9 mouse cellular contexts compared by ENCODE assay signal in the genomic region with DNA sequence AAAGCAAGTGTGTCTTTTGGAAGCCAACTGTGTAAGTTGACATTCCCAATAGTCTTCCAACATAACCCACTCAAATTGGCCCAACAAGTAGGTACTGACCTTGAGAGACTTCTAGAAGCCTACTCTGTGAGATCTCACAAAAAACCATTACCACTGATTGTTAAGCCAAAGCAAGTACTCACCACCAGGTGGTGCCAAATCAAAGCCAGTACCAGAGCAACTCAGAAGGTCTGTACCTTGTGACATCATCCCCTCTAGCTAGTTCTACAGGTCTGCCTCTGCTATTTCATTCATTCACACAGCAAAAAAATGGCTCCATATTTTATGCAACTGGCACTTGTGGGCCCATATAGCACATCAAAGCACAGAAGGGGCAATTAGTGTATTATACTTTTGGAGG. TPM values are rescaled to one million over a fixed set of nuclear protein-coding genes. Genes with fewer than 3 reads are reported as not detected.
A peak's percentile ranks its signal among the peaks of the same experiment; 100 is the strongest.
DNase-seq lines count a peak whose midpoint lies in the region; ATAC-seq and TF ChIP-seq lines count a peak whose summit lies in the region.
"Had no signal": no experiment of that assay in that cellular context is flagged by ENCODE, and none has a peak within 500 bp of the region (broad histone marks: within the 10 kb centered on the region; RNA-seq: fewer than 3 reads in every experiment).

No protein-coding gene starts in this region.

- no peak overlapping the region for H3K4me2 ChIP-seq in midbrain, embryonic 15.5 days
- H3K4me2 ChIP-seq: midbrain, embryonic 12.5 days had no signal

- H3K27ac ChIP-seq in midbrain, embryonic 10.5 days (replicated peaks): no peak overlapping the region
- no peak overlapping the region for H3K27ac ChIP-seq in midbrain, embryonic 15.5 days
- H3K27ac ChIP-seq in cerebellum, adult 2 months (ENCODE audit: insufficient read depth, low read length): no peak overlapping the region
- H3K27ac ChIP-seq: midbrain, embryonic 12.5 days had no signal

- H3K9ac ChIP-seq in midbrain, embryonic 15.5 days: no peak overlapping the region
- H3K9ac ChIP-seq: midbrain, embryonic 12.5 days had no signal

- DNase-seq in midbrain, embryonic 10.5 days (ENCODE audit: low spot score): peak; percentile 42
- DNase-seq in Muller cell, postnatal 12 days (ENCODE audit: inconsistent ontology term): peak; percentile 11
- DNase-seq in cerebellum, adult 2 months: peak; percentile 17 to 30
- peak; percentile 33 for DNase-seq in layer of hippocampus, adult 9-10 months (ENCODE audit: low spot score)
- peak; percentile 85 for DNase-seq in naive thymus-derived CD4-positive, alpha-beta T cell, adult 2 months (ENCODE audit: low read depth)
- DNase-seq in thymus, postnatal 36 days: peak; percentile 57 to 63

- no peaks in the 10 kb centered on the region for H3K9me3 ChIP-seq in midbrain, embryonic 10.5 days (replicated peaks)
- no peaks in the 10 kb centered on the region for H3K9me3 ChIP-seq in midbrain, embryonic 15.5 days
- H3K9me3 ChIP-seq: midbrain, embryonic 12.5 days had no signal

- no peaks in the 10 kb centered on the region for H3K27me3 ChIP-seq in midbrain, embryonic 10.5 days (ENCODE audit: low read depth, poor library complexity, severe bottlenecking)
- H3K27me3 ChIP-seq in midbrain, embryonic 15.5 days (replicated peaks): no peaks in the 10 kb centered on the region
- H3K27me3 ChIP-seq in cerebellum, adult 2 months (ENCODE audit: control insufficient read depth, insufficient read depth, low read length): no peaks in the 10 kb centered on the region
- H3K27me3 ChIP-seq: midbrain, embryonic 12.5 days had no signal

- no peak overlapping the region for H3K4me3 ChIP-seq in midbrain, embryonic 10.5 days
- H3K4me3 ChIP-seq in midbrain, embryonic 15.5 days: no peak overlapping the region
- no peak overlapping the region for H3K4me3 ChIP-seq in cerebellum, adult 2 months (replicated peaks; ENCODE audit: insufficient read depth, low read depth, low read length)
- H3K4me3 ChIP-seq: midbrain, embryonic 12.5 days had no signal

- no peak for TF ChIP-seq POLR2A in cerebellum, adult 2 months (IDR thresholded peaks at IDR 0.05; ENCODE audit: borderline replicate concordance, insufficient read depth, low read length)

- peak; percentile 36; the same call in 1 of the 2 replicates for TF ChIP-seq CTCF in cerebellum, adult 2 months (IDR thresholded peaks at IDR 0.05; ENCODE audit: borderline replicate concordance, insufficient read depth, low read depth, low read length)

- no peak for ATAC-seq in midbrain, embryonic 15.5 days (replicated peaks)
- ATAC-seq in granulocyte monocyte progenitor cell, adult 5-6 weeks (replicated peaks; ENCODE audit: poor library complexity, severe bottlenecking): peak; percentile 78

- peaks cover 6% of the 10 kb centered on the region for H3K4me1 ChIP-seq in midbrain, embryonic 10.5 days
- 0 out of 2 replicates have a peak, but pooled peaks cover 3% of the 10 kb centered on the region for H3K4me1 ChIP-seq in midbrain, embryonic 15.5 days
- no peaks in the 10 kb centered on the region for H3K4me1 ChIP-seq in cerebellum, adult 2 months (ENCODE audit: control insufficient read depth, insufficient read depth, low read length)

- 0 out of 2 replicates have a peak, but pooled peaks cover 3% of the 10 kb centered on the region for H3K36me3 ChIP-seq in midbrain, embryonic 10.5 days
- no peaks in the 10 kb centered on the region for H3K36me3 ChIP-seq in midbrain, embryonic 15.5 days (replicated peaks)
- H3K36me3 ChIP-seq: midbrain, embryonic 12.5 days had no signal

RNA-seq across cellular contexts. Expression of a gene that starts 51.6 kb away (rescaled TPM):
- polyA plus RNA-seq in midbrain, embryonic 10.5 days (2016; fragmentation: Nextera tagmentation; extraction: Ambion mirVana): 92.1 and 103 TPM in 2 replicates
- polyA plus RNA-seq in midbrain, embryonic 15.5 days (2015; fragmentation: Nextera tagmentation; extraction: Ambion mirVana): 84.1 and 91.3 TPM in 2 replicates
- 59.7 and 61.3 TPM in 2 replicates for polyA plus RNA-seq in cerebellum, adult 2 months (2012; rRNA removed)
- 114 and 138 TPM in 2 replicates for total RNA-seq in granulocyte monocyte progenitor cell, adult 5-6 weeks (2014; fragmentation: Nextera tagmentation)
- total RNA-seq in granulocyte monocyte progenitor cell, adult 5-6 weeks (2017): 177 and 178 TPM in 2 replicates

Comparison
In these comparisons a context has a peak if more than half of its experiments do, and no peak if none do; other contexts are left out.
1. DNase-seq: peak in every context shown above with its lines; median percentile 85 in naive thymus-derived CD4-positive, alpha-beta T cell, adult 2 months; 60 in thymus, postnatal 36 days; 42 in midbrain, embryonic 10.5 days; 33 in layer of hippocampus, adult 9-10 months; 24 in cerebellum, adult 2 months; 11 in Muller cell, postnatal 12 days.